Mouse (Mus musculus) bone marrow macrophage, adult 2 months (primary cell): ENCODE measurements at regions not wholly inside any gene's neighbourhood (a gene's known extent, or its start where the extent isn't known, plus 50 kb on each side); places are given as distances from the start of the nearest gene placed in this dataset.

Experiments used
- H3K27ac ChIP-seq: 2 replicates; pipeline ENCODE4 v1.5.1; 2012; ENCODE audit warnings: low read depth, low read length; ENCODE audit not compliant: insufficient read depth
- H3K4me1 ChIP-seq: 2 replicates; pipeline ENCODE4 v1.6.1; 2012; ENCODE audit warnings: low read length; ENCODE audit not compliant: control insufficient read depth, insufficient read depth
- H3K4me3 ChIP-seq: 2 replicates; pipeline ENCODE4 v1.5.1; 2012; ENCODE audit warnings: mild to moderate bottlenecking, low read length, moderate library complexity; ENCODE audit not compliant: insufficient read depth
- CTCF ChIP-seq: IDR thresholded peaks from 2 replicates; pipeline ENCODE4 v1.5.1; 2012; ENCODE audit warnings: low read depth, mild to moderate bottlenecking, low read length, moderate library complexity
- POLR2A ChIP-seq: IDR thresholded peaks from 2 replicates; pipeline ENCODE4 v1.6.1; 2012; ENCODE audit warnings: mild to moderate bottlenecking, low read depth, low read length, borderline replicate concordance

- Histone ChIP-seq H3K4me1 (no peaks in the 10 kb centered on the region), H3K4me3 (no peak overlapping the region), H3K27ac (no peak overlapping the region)
- TF ChIP-seq POLR2A, result no peak
- no peak for TF ChIP-seq CTCF
These were observed 502.8 kb downstream of the Ccdc171 start for GRCm38 (mm10) chr4:84028120-84028519.

DNA sequence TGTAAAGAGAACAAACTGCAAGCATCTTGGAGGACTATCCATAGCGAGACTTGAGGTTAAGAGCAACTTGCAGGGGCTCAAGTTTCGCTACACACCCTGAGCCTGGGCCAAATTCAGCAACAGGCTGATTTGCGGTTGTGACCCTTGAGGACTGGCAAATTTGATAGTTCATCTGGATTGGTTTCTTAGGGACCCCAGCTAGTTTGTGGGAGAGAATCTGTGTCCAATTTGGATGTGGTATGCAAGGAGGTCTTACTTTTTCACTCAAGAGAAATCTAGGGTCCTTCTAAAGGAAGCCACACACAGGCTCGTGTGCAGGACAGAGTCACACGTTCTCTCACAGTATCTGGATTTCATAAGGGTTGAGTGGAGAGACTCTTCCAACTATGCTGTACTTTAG, 505.6 kb downstream of the Ccdc171 start:
- no peak overlapping the region for H3K27ac ChIP-seq
- TF ChIP-seq POLR2A (no peak), CTCF (no peak)

DNA sequence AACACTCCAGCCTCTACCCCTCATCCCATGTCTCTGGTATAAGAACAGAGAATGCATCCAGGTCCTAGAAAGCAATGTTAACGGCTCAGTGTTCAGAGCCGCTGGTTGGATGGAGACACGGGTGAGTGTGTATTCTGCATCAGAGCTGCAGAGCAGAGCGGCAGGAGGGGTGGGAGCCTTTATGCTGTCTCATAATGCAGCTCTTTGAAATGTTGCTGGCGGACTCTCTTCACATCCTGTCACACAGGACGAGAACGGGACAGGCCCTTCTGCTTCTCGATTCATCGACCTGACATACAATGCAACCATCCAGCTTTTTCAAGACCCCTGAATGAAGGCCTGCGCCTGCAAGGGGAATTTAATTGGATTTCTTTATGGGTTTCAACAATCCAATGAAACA, 507.2 kb downstream of the Ccdc171 start:
- TF ChIP-seq CTCF (no peak), POLR2A (no peak)
- Histone ChIP-seq H3K4me1 (no peaks in the 10 kb centered on the region), H3K4me3 (no peak overlapping the region), H3K27ac (no peak overlapping the region)

More for the DNA sequence above, 505.6 kb downstream of the Ccdc171 start:
- Histone ChIP-seq H3K4me3 (no peak overlapping the region), H3K4me1 (no peaks in the 10 kb centered on the region)

DNA sequence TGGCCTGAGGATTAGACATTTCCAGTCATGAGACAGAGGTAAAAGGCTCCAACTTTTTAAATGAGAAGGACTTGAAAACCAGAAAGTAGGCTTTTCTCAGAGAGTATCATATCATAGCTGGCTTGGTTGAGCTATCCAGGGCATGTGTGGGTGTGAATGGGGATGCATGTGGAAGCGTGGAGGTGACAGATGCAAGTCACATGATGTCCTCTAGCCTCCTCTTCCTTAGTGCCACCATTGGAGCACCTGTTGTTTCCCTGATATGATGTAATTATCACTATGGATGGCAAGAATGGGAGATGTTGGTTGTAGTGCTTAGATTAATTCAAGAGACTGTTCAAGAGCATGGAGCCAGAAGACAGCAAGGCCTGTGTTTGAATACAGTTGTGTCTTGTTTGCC, 510.0 kb downstream of the Ccdc171 start:
- TF ChIP-seq POLR2A, result no peak
- TF ChIP-seq CTCF, result no peak
- H3K4me3 ChIP-seq, result no peak overlapping the region
- H3K27ac ChIP-seq, result no peak overlapping the region
- H3K4me1 ChIP-seq, result no peaks in the 10 kb centered on the region

DNA sequence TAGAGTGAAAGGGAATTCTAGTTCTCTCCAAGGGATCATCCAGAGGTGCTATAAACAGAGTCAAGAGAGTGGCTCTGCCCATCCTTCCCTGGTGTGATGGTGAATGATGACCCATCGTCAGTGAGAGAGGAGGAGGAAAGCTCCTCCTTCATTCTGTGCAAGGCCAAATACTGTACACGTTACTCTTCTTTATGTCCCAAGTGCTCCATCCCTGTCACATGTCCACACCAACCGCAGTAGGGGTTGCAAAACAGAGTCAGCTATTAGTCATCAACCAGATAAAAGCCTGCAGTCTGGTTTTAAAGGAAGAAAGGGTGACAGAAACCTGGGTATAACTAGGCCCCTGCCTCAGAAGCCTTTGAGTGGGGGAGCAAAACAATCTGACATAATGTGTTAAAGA, 512.2 kb downstream of the Ccdc171 start:
- Histone ChIP-seq H3K27ac (no peak overlapping the region), H3K4me3 (no peak overlapping the region), H3K4me1 (no peaks in the 10 kb centered on the region)
- no peak for TF ChIP-seq POLR2A
- no peak for TF ChIP-seq CTCF

GRCm38 (mm10) chr4:84050243-84050642, 524.9 kb downstream of the Ccdc171 start:
- Histone ChIP-seq H3K4me1 (no peaks in the 10 kb centered on the region), H3K4me3 (no peak overlapping the region), H3K27ac (no peak overlapping the region)
- no peak for TF ChIP-seq POLR2A

DNA sequence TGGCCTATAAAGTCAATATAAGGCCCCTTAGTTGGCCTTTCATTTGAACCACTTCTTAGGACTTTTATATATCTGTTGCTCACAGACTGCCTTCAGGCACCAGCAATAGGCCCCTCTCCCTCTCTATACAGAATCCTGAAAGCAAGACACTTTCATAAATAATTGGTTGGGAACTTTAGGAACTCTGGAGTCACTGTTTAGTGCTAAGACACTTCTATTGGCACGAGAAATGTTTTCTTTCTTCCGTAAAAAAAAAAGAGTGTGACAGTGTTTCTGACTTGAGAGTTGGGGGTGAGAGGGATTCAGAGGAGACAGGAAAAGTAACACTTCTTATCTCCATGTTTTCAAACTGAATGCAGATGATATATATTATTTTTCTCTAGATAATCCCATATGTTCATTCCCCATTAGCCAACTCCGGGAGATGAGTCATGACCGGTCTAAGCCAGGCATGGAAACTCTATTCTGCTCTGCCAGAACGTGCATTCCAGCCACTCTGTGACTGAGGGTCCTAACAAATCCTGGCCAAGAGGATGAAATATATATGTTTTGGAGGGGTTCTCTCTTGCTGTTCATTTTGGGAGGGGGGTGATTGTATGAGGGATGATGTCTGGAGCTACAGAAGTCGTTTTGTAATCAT, 531.6 kb downstream of the Ccdc171 start:
- Histone ChIP-seq H3K27ac (no peak overlapping the region), H3K4me3 (no peak overlapping the region), H3K4me1 (no peaks in the 10 kb centered on the region)
- TF ChIP-seq POLR2A (no peak), CTCF (no peak)

DNA sequence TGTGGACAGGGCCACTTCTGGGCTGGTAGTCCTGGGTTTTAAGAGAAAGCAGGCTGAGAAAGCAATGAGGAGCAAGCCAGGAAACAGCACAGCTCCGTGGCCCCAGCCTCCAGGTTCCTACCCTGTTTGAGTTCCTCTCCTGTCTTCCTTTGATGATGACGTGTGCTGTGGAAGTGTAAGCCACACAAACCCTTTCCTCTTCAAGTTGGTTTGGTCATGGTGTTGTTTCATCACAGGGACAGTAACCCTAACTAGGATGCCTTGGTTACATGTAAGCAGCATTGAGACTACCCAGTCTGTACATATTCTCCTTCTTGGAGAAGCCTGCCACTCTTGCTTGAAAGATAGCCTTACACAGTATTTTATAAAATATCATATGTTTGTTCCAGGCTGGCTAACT, 534.8 kb downstream of the Ccdc171 start:
- no peak overlapping the region for H3K4me3 ChIP-seq
- no peak overlapping the region for H3K27ac ChIP-seq
- TF ChIP-seq POLR2A (no peak), CTCF (no peak)
- H3K4me1 ChIP-seq, result no peaks in the 10 kb centered on the region

DNA sequence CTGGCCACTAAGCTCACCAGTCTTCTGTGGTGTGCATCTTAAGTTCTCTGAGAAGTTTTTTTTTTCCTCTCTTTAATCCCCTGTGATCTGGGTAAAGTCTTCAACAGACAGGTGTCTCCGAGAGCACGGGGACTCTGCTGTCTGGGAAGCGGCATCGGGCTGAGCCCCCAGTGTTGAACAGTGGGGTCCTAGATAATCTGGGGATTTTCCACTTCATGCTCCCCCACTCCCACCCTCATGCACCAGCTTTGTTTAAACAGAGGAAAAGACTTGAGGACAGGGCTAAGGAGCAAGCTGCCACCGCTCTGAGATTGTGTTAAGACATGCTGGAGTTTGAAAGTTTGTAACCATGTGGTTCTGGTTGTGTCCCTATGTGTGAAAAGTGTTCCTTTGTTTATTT, 538.4 kb downstream of the Ccdc171 start:
- TF ChIP-seq POLR2A (no peak), CTCF (no peak)
- no peak overlapping the region for H3K4me3 ChIP-seq
- no peaks in the 10 kb centered on the region for H3K4me1 ChIP-seq
- H3K27ac ChIP-seq, result no peak overlapping the region

GRCm38 (mm10) chr4:84064614-84065456, 539.5 kb downstream of the Ccdc171 start:
- H3K27ac ChIP-seq, result no peak overlapping the region
- no peaks in the 10 kb centered on the region for H3K4me1 ChIP-seq
- TF ChIP-seq POLR2A (no peak), CTCF (peak; percentile 32; the same call in 1 of the 2 replicates)
- no peak overlapping the region for H3K4me3 ChIP-seq
